In the genomic region with DNA sequence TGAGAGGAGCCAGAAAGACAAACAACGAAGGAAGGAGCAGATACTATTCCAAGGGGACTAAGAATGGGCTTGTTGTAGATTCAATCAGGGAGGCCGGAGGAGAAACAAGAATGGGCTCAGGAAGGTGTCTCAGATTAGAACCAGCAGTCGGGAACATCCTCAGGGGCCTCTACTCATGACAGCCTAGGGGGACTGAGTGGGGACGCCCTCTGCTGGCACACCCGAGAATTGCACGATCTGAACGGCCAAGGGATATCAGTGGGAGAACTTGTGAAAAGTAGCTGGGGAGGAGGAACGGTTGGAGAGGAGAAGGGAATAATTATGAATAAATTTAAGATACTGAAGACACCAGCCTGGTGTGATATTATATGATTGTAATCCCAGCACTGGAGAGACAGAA, we compare ENCODE assay signal across 8 mouse cellular contexts. TPM values are rescaled to one million over a fixed set of nuclear protein-coding genes. Genes with fewer than 3 reads are reported as not detected.
A peak's percentile ranks its signal among the peaks of the same experiment; 100 is the strongest.
DNase-seq lines count a peak whose midpoint lies in the region; ATAC-seq and TF ChIP-seq lines count a peak whose summit lies in the region.

No protein-coding gene starts in this region.

- TF ChIP-seq CTCF in embryonic fibroblast, embryonic 13.5 days (IDR thresholded peaks at IDR 0.05; ENCODE audit: borderline replicate concordance, insufficient read depth, low read length): peak; percentile 85; the same call in 1 of the 2 replicates
- TF ChIP-seq CTCF in olfactory bulb, adult 2 months (IDR thresholded peaks at IDR 0.05; ENCODE audit: insufficient read depth, low read depth, low read length): peak; percentile 84

- no peak overlapping the region for H3K4me3 ChIP-seq in kidney, embryonic 14.5 days (ENCODE audit: low read length)
- no peak overlapping the region for H3K4me3 ChIP-seq in embryonic fibroblast, embryonic 13.5 days (ENCODE audit: insufficient read depth, low read length)
- no peak overlapping the region for H3K4me3 ChIP-seq in olfactory bulb, adult 2 months (ENCODE audit: insufficient read depth, low read depth, low read length)

- H3K4me1 ChIP-seq in kidney, embryonic 14.5 days (ENCODE audit: control insufficient read depth, insufficient read depth, low read length): peaks cover 13% of the 10 kb centered on the region; the same call in 1 of the 2 replicates
- 0 out of 2 replicates have a peak, but pooled peaks cover 4% of the 10 kb centered on the region for H3K4me1 ChIP-seq in embryonic fibroblast, embryonic 13.5 days (ENCODE audit: control insufficient read depth, insufficient read depth, low read length)
- H3K4me1 ChIP-seq in olfactory bulb, adult 2 months (ENCODE audit: control insufficient read depth, insufficient read depth, low read length): peaks cover 18% of the 10 kb centered on the region

- no peaks in the 10 kb centered on the region for H3K9me3 ChIP-seq in kidney, embryonic 14.5 days (ENCODE audit: control insufficient read depth, low read length)

- no peak for TF ChIP-seq POLR2A in embryonic fibroblast, embryonic 13.5 days (IDR thresholded peaks at IDR 0.05; ENCODE audit: low read depth, low read length)
- no peak for TF ChIP-seq POLR2A in olfactory bulb, adult 2 months (IDR thresholded peaks at IDR 0.05; ENCODE audit: insufficient read depth, low read depth, low read length)

- peak; percentile 76 for DNase-seq in kidney, adult 18-20 months
- DNase-seq in adrenal gland, postnatal 36 days: peak; percentile 81 to 84
- peak; percentile 73 to 83 for DNase-seq in heart, postnatal 36 days
- peak; percentile 80 for DNase-seq in left cerebral cortex, postnatal 4 days
- peak; percentile 78 for DNase-seq in thymus, postnatal 14 days

- H3K4me2 ChIP-seq in kidney, embryonic 14.5 days (replicated peaks; ENCODE audit: low read depth, low read length): no peak overlapping the region

- no peaks in the 10 kb centered on the region for H3K27me3 ChIP-seq in kidney, embryonic 14.5 days (ENCODE audit: control insufficient read depth, insufficient read depth, low read length)

- WGBS in kidney, embryonic 14.5 days: 11% methylated on average over 8 of the region's 8 CpGs
- WGBS in olfactory bulb, adult 2 months: 23% methylated on average over 8 of the region's 8 CpGs

- H3K27ac ChIP-seq in kidney, embryonic 14.5 days (ENCODE audit: low read depth, low read length): no peak overlapping the region
- no peak overlapping the region for H3K27ac ChIP-seq in embryonic fibroblast, embryonic 13.5 days (ENCODE audit: insufficient read depth, low read length)
- no peak overlapping the region for H3K27ac ChIP-seq in olfactory bulb, adult 2 months (ENCODE audit: insufficient read depth, low read depth, low read length)

- peaks cover 8% of the 10 kb centered on the region for H3K36me3 ChIP-seq in kidney, embryonic 14.5 days (ENCODE audit: control insufficient read depth, insufficient read depth, low read length)

- no peak overlapping the region for H3K9ac ChIP-seq in kidney, embryonic 14.5 days (ENCODE audit: low read depth, low read length)

- intact Hi-C loops in heart, postnatal 36 days (cut with DNase I): loop anchor here (2.0 kb wide), 1 partner anchor 74 kb away; no protein-coding TSS in a partner anchor
- intact Hi-C loops in left cerebral cortex, postnatal 4 days (cut with DNase I): loop anchor here (5.0 kb wide), 1 partner anchor 74 kb away; no protein-coding TSS in a partner anchor

- ATAC-seq in kidney, embryonic 14.5 days (ENCODE audit: low FRiP score, low TSS enrichment): no peak

RNA-seq across cellular contexts. Expression of gene Tbkbp1, which starts 4.6 kb away (rescaled TPM):
- 6.0 and 6.8 TPM in 2 replicates for polyA plus RNA-seq in kidney, embryonic 14.5 days (2014; fragmentation: Nextera tagmentation; extraction: Ambion mirVana)
- 10 to 100 TPM; 10.6 to 12.8 TPM for total RNA-seq in adrenal gland, postnatal 36 days (2021)
- polyA plus RNA-seq in embryonic fibroblast, embryonic 13.5 days (2011; ENCODE audit: insufficient read length, low read depth, missing spikeins): 12.1 and 13.6 TPM in 2 replicates
- 10 to 100 TPM; 11.0 to 15.3 TPM for total RNA-seq in heart, postnatal 36 days (2021)
- 10 to 100 TPM; 52.4 to 55.8 TPM for total RNA-seq in left cerebral cortex, postnatal 4 days (2021)
- polyA plus RNA-seq in olfactory bulb, adult 2 months (2012; ENCODE audit: insufficient read depth, insufficient read length, low replicate concordance, missing spikeins): not detected in 2 replicates

RNA-seq across cellular contexts. Expression of gene Tbx21, which starts 31.6 kb away (rescaled TPM):
- 0.07 TPM in 1 of 2 replicates, not detected in the other for polyA plus RNA-seq in kidney, embryonic 14.5 days (2014; fragmentation: Nextera tagmentation; extraction: Ambion mirVana)
- total RNA-seq in adrenal gland, postnatal 36 days (2021): under 1 TPM; 0.23 to 0.33 TPM
- polyA plus RNA-seq in embryonic fibroblast, embryonic 13.5 days (2011; ENCODE audit: insufficient read length, low read depth, missing spikeins): not detected in 2 replicates
- not detected for total RNA-seq in heart, postnatal 36 days (2021)
- under 1 TPM; 0.20 to 0.32 TPM for total RNA-seq in left cerebral cortex, postnatal 4 days (2021)
- not detected in 2 replicates for polyA plus RNA-seq in olfactory bulb, adult 2 months (2012; ENCODE audit: insufficient read depth, insufficient read length, low replicate concordance, missing spikeins)

RNA-seq across cellular contexts. Expression of gene Kpnb1, which starts 41.0 kb away (rescaled TPM):
- 60.0 and 84.3 TPM in 2 replicates for polyA plus RNA-seq in kidney, embryonic 14.5 days (2014; fragmentation: Nextera tagmentation; extraction: Ambion mirVana)
- 100 to 1,000 TPM; 112 to 138 TPM for total RNA-seq in adrenal gland, postnatal 36 days (2021)
- polyA plus RNA-seq in embryonic fibroblast, embryonic 13.5 days (2011; ENCODE audit: insufficient read length, low read depth, missing spikeins): 272 and 280 TPM in 2 replicates
- total RNA-seq in heart, postnatal 36 days (2021): 10 to 100 TPM; 83.7 to 85.7 TPM
- 100 to 1,000 TPM; 151 to 157 TPM for total RNA-seq in left cerebral cortex, postnatal 4 days (2021)
- polyA plus RNA-seq in olfactory bulb, adult 2 months (2012; ENCODE audit: insufficient read depth, insufficient read length, low replicate concordance, missing spikeins): 234 TPM in 1 of 2 replicates, not detected in the other
